8 mouse cellular contexts compared by ENCODE assay signal in the genomic region with DNA sequence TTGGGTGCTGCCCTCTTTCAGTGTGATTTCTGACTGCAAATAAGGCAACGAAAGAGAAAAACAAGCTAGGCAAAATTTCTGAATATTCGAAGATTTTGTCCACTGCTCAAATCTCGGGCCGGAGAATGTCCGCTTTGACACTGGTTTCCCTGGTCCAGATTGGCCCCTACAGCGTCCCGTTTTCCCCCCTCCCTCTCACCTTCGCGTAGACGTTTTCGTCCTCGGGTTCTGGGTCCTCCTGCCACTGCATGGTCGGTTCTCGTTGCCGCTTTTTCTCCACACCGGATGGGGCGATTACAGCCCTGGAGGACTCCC. TPM values are rescaled to one million over a fixed set of nuclear protein-coding genes. Genes with fewer than 3 reads are reported as not detected.
DNase-seq lines count a peak whose midpoint lies in the region; ATAC-seq and TF ChIP-seq lines count a peak whose summit lies in the region.

No protein-coding gene starts in this region.

- TF ChIP-seq POLR2A in kidney, adult 2 months (IDR thresholded peaks at IDR 0.05; ENCODE audit: low read depth, low read length) = no peak
- TF ChIP-seq POLR2A in small intestine, adult 2 months (IDR thresholded peaks at IDR 0.05; ENCODE audit: low read depth, low read length) = no peak

- whole genome bisulfite sequencing in kidney, adult 2 months = under 1% methylated on average over 17 of the region's 17 CpGs
- whole genome bisulfite sequencing in forebrain, embryonic 11.5 days = 24% methylated on average over 17 of the region's 17 CpGs
- WGBS in liver, embryonic 11.5 days = 8% methylated on average over 17 of the region's 17 CpGs
- 15% methylated on average over 17 of the region's 17 CpGs for WGBS in small intestine, adult 2 months

- peak overlapping the region; percentile 96 for H3K4me3 ChIP-seq in kidney, adult 2 months (ENCODE audit: insufficient read depth, low read depth, low read length)
- peak overlapping the region; percentile 55 for H3K4me3 ChIP-seq in forebrain, embryonic 11.5 days (ENCODE audit: low read depth, low read length)
- peak overlapping the region; percentile 61 for H3K4me3 ChIP-seq in liver, embryonic 11.5 days (ENCODE audit: low read depth, low read length)
- H3K4me3 ChIP-seq in small intestine, adult 2 months (ENCODE audit: low read depth, low read length) = peak overlapping the region; percentile 87

- no peaks in the 10 kb centered on the region for H3K9me3 ChIP-seq in forebrain, embryonic 11.5 days (ENCODE audit: control insufficient read depth, low read length)
- no peaks in the 10 kb centered on the region for H3K9me3 ChIP-seq in liver, embryonic 11.5 days (ENCODE audit: control insufficient read depth, low read length)

- peaks cover 2% of the 10 kb centered on the region; the same call in 1 of the 2 replicates for H3K4me1 ChIP-seq in kidney, adult 2 months (ENCODE audit: control insufficient read depth, insufficient read depth, low read length)
- no peaks in the 10 kb centered on the region for H3K4me1 ChIP-seq in forebrain, embryonic 11.5 days (replicated peaks; ENCODE audit: control insufficient read depth, insufficient read depth, low read length)
- H3K4me1 ChIP-seq in liver, embryonic 11.5 days (replicated peaks; ENCODE audit: control insufficient read depth, insufficient read depth, low read length) = peaks cover 2% of the 10 kb centered on the region; the same call in 1 of the 2 replicates
- H3K4me1 ChIP-seq in small intestine, adult 2 months (ENCODE audit: control insufficient read depth, insufficient read depth, insufficient read length, low read length) = peaks cover 2% of the 10 kb centered on the region; the same call in 1 of the 2 replicates

- CTCF ChIA-PET in Patski (lab: Charles Lee) = interaction anchor here (1.5 kb wide), 1 partner anchor 10 kb away, joined by 3 read pairs; no protein-coding TSS in a partner anchor

- no peak for DNase-seq in kidney, adult 2 months
- DNase-seq in kidney, postnatal 14 days = no peak
- DNase-seq in Patski (ENCODE audit: low read depth, low spot score) = no peak
- DNase-seq in forebrain, embryonic 11.5 days (ENCODE audit: low spot score) = no peak
- no peak for DNase-seq in liver, embryonic 11.5 days (ENCODE audit: low spot score)
- no peak for DNase-seq in adrenal gland, postnatal 25 days
- no peak for DNase-seq in layer of hippocampus, adult 9-10 months (ENCODE audit: low spot score)

- peak overlapping the region; percentile 48 for H3K4me2 ChIP-seq in forebrain, embryonic 11.5 days (ENCODE audit: low read depth, low read length, severe bottlenecking)
- peak overlapping the region; percentile 80 for H3K4me2 ChIP-seq in liver, embryonic 11.5 days

- H3K36me3 ChIP-seq in kidney, adult 2 months (ENCODE audit: control insufficient read depth, insufficient read depth, low read length) = no peaks in the 10 kb centered on the region
- H3K36me3 ChIP-seq in forebrain, embryonic 11.5 days (ENCODE audit: control insufficient read depth, insufficient read depth, low read length) = no peaks in the 10 kb centered on the region
- H3K36me3 ChIP-seq in liver, embryonic 11.5 days (ENCODE audit: control insufficient read depth, insufficient read depth, low read length) = peaks cover 4% of the 10 kb centered on the region; the same call in 1 of the 2 replicates
- H3K36me3 ChIP-seq in small intestine, adult 2 months (ENCODE audit: control insufficient read depth, insufficient read depth, low read length) = peaks cover 7% of the 10 kb centered on the region; the same call in 1 of the 2 replicates

- TF ChIP-seq CTCF in kidney, adult 2 months (conservative IDR thresholded peaks at IDR 0.05; ENCODE audit: insufficient read depth, insufficient read length, low read depth, low read length) = no peak
- TF ChIP-seq CTCF in Patski (IDR thresholded peaks at IDR 0.05) = no peak
- no peak for TF ChIP-seq CTCF in small intestine, adult 2 months (IDR thresholded peaks at IDR 0.05; ENCODE audit: extremely low read depth, insufficient read length, insufficient replicate concordance, low read depth, low read length)

- no peaks in the 10 kb centered on the region for H3K27me3 ChIP-seq in kidney, adult 2 months (replicated peaks; ENCODE audit: control insufficient read depth, insufficient read depth, low read length)
- peaks cover 5% of the 10 kb centered on the region for H3K27me3 ChIP-seq in Patski
- H3K27me3 ChIP-seq in forebrain, embryonic 11.5 days (ENCODE audit: control insufficient read depth, insufficient read depth, low read length) = no peaks in the 10 kb centered on the region
- no peaks in the 10 kb centered on the region for H3K27me3 ChIP-seq in liver, embryonic 11.5 days (replicated peaks; ENCODE audit: control insufficient read depth, insufficient read depth, low read length)
- no peaks in the 10 kb centered on the region for H3K27me3 ChIP-seq in small intestine, adult 2 months (ENCODE audit: control insufficient read depth, insufficient read depth, low read length)

- in situ Hi-C loops in Patski (cut with MboI; ENCODE audit: low pct_unique_long_range_greater_than_20kb) = no loop called here

- ATAC-seq in Patski = peak; percentile 3
- ATAC-seq in forebrain, embryonic 11.5 days (replicated peaks; ENCODE audit: low FRiP score) = no peak
- ATAC-seq in liver, embryonic 11.5 days (replicated peaks; ENCODE audit: low FRiP score) = peak; percentile 24

- peak overlapping the region; percentile 97 for H3K27ac ChIP-seq in kidney, adult 2 months (ENCODE audit: insufficient read depth, low read depth, low read length)
- H3K27ac ChIP-seq in forebrain, embryonic 11.5 days (ENCODE audit: low read depth, low read length) = peak overlapping the region; percentile 75
- peak overlapping the region; percentile 79 for H3K27ac ChIP-seq in liver, embryonic 11.5 days (ENCODE audit: low read depth, low read length)
- peak overlapping the region; percentile 95 for H3K27ac ChIP-seq in small intestine, adult 2 months (ENCODE audit: insufficient read depth, low read depth, low read length)

- peak overlapping the region; percentile 61 for H3K9ac ChIP-seq in forebrain, embryonic 11.5 days (ENCODE audit: low read length)
- H3K9ac ChIP-seq in liver, embryonic 11.5 days (ENCODE audit: low read depth, low read length) = peak overlapping the region; percentile 86

- POLR2A ChIA-PET in Patski (lab: Charles Lee) = interaction anchor here (0.6 kb wide), 1 partner anchor 10 kb away, joined by 3 read pairs; no protein-coding TSS in a partner anchor

RNA-seq across cellular contexts. Expression of a gene that starts 0.5 kb away (rescaled TPM):
- 39.2 and 46.4 TPM in 2 replicates for polyA plus RNA-seq in kidney, adult 2 months (2012; rRNA removed)
- 51.4 TPM for polyA plus RNA-seq in Patski (2021)
- 88.9 and 95.9 TPM in 2 replicates for polyA plus RNA-seq in forebrain, embryonic 11.5 days (2014; fragmentation: Nextera tagmentation; extraction: Ambion mirVana)
- 65.5 and 67.3 TPM in 2 replicates for polyA plus RNA-seq in liver, embryonic 11.5 days (2014; fragmentation: Nextera tagmentation; extraction: Ambion mirVana)
- polyA plus RNA-seq in small intestine, adult 2 months (2012; rRNA removed) = 23.3 and 47.4 TPM in 2 replicates
- 36.6 and 44.7 TPM in 2 replicates for total RNA-seq in adrenal gland, postnatal 25 days (2021)

RNA-seq across cellular contexts. Expression of a gene that starts 0.6 kb away (rescaled TPM):
- 325 and 376 TPM in 2 replicates for polyA plus RNA-seq in kidney, adult 2 months (2012; rRNA removed)
- polyA plus RNA-seq in Patski (2021) = 322 TPM
- polyA plus RNA-seq in forebrain, embryonic 11.5 days (2014; fragmentation: Nextera tagmentation; extraction: Ambion mirVana) = 172 and 184 TPM in 2 replicates
- 188 and 209 TPM in 2 replicates for polyA plus RNA-seq in liver, embryonic 11.5 days (2014; fragmentation: Nextera tagmentation; extraction: Ambion mirVana)
- 66.5 and 84.3 TPM in 2 replicates for polyA plus RNA-seq in small intestine, adult 2 months (2012; rRNA removed)
- 325 and 354 TPM in 2 replicates for total RNA-seq in adrenal gland, postnatal 25 days (2021)

RNA-seq across cellular contexts. Expression of a gene that starts 41.3 kb away (rescaled TPM):
- polyA plus RNA-seq in kidney, adult 2 months (2012; rRNA removed) = 208 and 235 TPM in 2 replicates
- 307 TPM for polyA plus RNA-seq in Patski (2021)
- 294 and 300 TPM in 2 replicates for polyA plus RNA-seq in forebrain, embryonic 11.5 days (2014; fragmentation: Nextera tagmentation; extraction: Ambion mirVana)
- polyA plus RNA-seq in liver, embryonic 11.5 days (2014; fragmentation: Nextera tagmentation; extraction: Ambion mirVana) = 189 and 203 TPM in 2 replicates
- polyA plus RNA-seq in small intestine, adult 2 months (2012; rRNA removed) = 132 and 255 TPM in 2 replicates
- total RNA-seq in adrenal gland, postnatal 25 days (2021) = 472 and 515 TPM in 2 replicates
